Mouse (Mus musculus) hematopoietic stem cell, adult 5-6 weeks (primary cell): ENCODE results near the gene Prr14l. TPM values are rescaled to one million over a fixed set of nuclear protein-coding genes. Genes with fewer than 3 reads are reported as not detected.
A peak's percentile ranks its signal among the peaks of the same experiment; 100 is the strongest.
"Not testable (repeated sequence)": the region's sequence is repeated elsewhere in the genome, so short reads cannot be mapped to it uniquely, and the experiment has no call there.

Experiments
- ATAC-seq, 2 experiments: fragments of 125-278 bp in 1 of 2; replicated peaks in 1 of 2; 2 replicates each; pipeline ENCODE4 v1.8.0; 2016 to 2017; ENCODE audit warnings: inconsistent platforms in 2 of 2, mild to moderate bottlenecking in 2 of 2, moderate number of reproducible peaks in 2 of 2, low read depth in 1 of 2, moderate TSS enrichment in 1 of 2; ENCODE audit not compliant: low FRiP score in 2 of 2, poor library complexity in 2 of 2, severe bottlenecking in 2 of 2, insufficient read depth in 1 of 2, low TSS enrichment in 1 of 2
- total RNA-seq: library from RNA; stranded (forward); fragments of 172-1452, 232-1000 nt; gene quantifications from 2 replicates; pipeline ENCODE4 v1.2.3, GENCODE M21; 2017

Gene Prr14l
- total RNA-seq, 1 experiment from 2014 or later, result 42.8 TPM

- ATAC-seq, result not testable (repeated sequence)
Observed at GRCm38 (mm10) chr5:32828766-32829165, 25.3 kb downstream of the Prr14l start.

GRCm38 (mm10) chr5:32827009-32827408, 27.0 kb downstream of the Prr14l start, which contains the start of gene Gm20671:
Gm20671 (minus strand) TSS chr5:32827109.
- ATAC-seq, result no peak

- no peak for ATAC-seq
Observed at GRCm38 (mm10) chr5:32820471-32820870, 33.6 kb downstream of the Prr14l start.

- ATAC-seq, result no peak
Observed at GRCm38 (mm10) chr5:32815396-32815795, 38.7 kb downstream of the Prr14l start.

GRCm38 (mm10) chr5:32786454-32786853, 67.6 kb downstream of the Prr14l start:
- not testable (repeated sequence) for ATAC-seq

- peak; percentile 100 for ATAC-seq
Observed at GRCm38 (mm10) chr5:32785313-32785915, 68.6 kb downstream of the Prr14l start, which contains the start of gene Pisd. Pisd (minus strand) TSS chr5:32785646.

GRCm38 (mm10) chr5:32784726-32785125, 69.3 kb downstream of the Prr14l start:
- no peak for ATAC-seq

GRCm38 (mm10) chr5:32781596-32781995, 72.5 kb downstream of the Prr14l start:
- ATAC-seq, result no peak

GRCm38 (mm10) chr5:32778168-32778567, 75.9 kb downstream of the Prr14l start:
- no peak for ATAC-seq

- ATAC-seq, result no peak
Observed at GRCm38 (mm10) chr5:32772361-32772760, 81.7 kb downstream of the Prr14l start.

GRCm38 (mm10) chr5:32767636-32768373, 86.3 kb downstream of the Prr14l start:
- no peak for ATAC-seq

- ATAC-seq, result no peak
Observed at GRCm38 (mm10) chr5:32767004-32767403, 87.1 kb downstream of the Prr14l start.

- peak in 1 of 2 experiments; percentile 62; a peak in 2 of 4 replicates for ATAC-seq
Observed at GRCm38 (mm10) chr5:32761566-32762140, 92.4 kb downstream of the Prr14l start.

- no peak for ATAC-seq
Observed at GRCm38 (mm10) chr5:32760787-32761186, 93.3 kb downstream of the Prr14l start.

- not testable (repeated sequence) for ATAC-seq
Observed at GRCm38 (mm10) chr5:32760352-32760751, 93.7 kb downstream of the Prr14l start.

GRCm38 (mm10) chr5:32759662-32760061, 94.4 kb downstream of the Prr14l start:
- no peak for ATAC-seq

- no peak for ATAC-seq
Observed at GRCm38 (mm10) chr5:32756141-32756540, 97.9 kb downstream of the Prr14l start.

GRCm38 (mm10) chr5:32751736-32752135, 102.3 kb downstream of the Prr14l start:
- ATAC-seq, result no peak
